Mouse (Mus musculus) R1 (cell line): ENCODE measurements at regions not wholly inside any gene's neighbourhood (a gene's known extent, or its start where the extent isn't known, plus 50 kb on each side); places are given as distances from the start of the nearest gene placed in this dataset.
A peak's percentile ranks its signal among the peaks of the same experiment; 100 is the strongest.
"Not testable (repeated sequence)": the region's sequence is repeated elsewhere in the genome, so short reads cannot be mapped to it uniquely, and the experiment has no call there.

ENCODE experiments used
- DNase-seq: peaks from one replicate; pipeline ENCODE4 v3.0.0-alpha.2; 2018; ENCODE audit warnings: low read depth, low spot score

DNA sequence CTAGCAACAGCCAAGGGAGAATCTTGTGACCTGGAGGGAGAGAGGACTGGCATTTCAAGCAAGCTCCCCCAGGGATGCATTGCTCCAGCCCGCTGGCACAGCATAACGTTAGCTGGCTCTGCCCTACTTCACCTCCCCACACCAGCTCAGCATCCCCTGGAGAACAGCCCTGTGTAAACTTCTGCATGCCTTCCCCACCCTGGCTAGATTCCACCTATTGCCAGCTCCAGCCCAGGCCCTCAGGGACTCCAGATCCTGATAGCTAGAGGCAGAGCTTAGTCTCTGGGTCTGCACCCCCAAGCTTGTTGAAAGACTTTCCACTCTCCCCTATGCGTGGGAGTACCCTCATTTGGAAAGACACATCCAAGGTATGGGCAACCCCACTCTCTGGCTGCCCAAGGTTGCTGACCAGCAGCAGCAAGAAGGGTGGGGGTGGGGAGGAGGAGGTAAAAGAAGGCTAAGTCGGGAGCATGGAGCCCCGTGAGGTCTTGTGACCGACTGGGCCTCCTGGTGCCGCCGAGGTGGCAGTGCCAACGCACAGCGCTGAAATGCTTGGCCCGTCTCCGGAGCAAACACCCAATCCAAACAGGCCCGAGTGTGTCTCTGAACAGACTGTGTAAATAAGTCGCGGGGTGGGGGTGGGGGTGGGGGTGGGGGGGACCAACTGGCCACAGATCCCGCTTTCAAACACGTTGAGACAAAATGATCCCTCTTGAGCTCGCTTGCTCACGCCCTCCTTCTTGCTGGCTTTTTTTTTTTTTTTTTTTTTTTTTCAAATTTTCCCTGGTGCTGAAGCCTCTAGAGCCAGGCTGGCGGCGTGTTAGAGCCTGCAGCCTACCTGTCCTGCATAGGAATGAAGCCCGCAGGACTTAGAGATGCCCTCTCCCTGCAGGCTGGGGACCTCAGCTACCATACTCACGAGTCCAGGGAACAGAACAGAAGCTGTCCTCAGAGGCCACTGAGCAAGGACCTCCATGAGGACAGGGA lies 350.3 kb downstream of the Sox9 start:
- DNase-seq = no peak

DNA sequence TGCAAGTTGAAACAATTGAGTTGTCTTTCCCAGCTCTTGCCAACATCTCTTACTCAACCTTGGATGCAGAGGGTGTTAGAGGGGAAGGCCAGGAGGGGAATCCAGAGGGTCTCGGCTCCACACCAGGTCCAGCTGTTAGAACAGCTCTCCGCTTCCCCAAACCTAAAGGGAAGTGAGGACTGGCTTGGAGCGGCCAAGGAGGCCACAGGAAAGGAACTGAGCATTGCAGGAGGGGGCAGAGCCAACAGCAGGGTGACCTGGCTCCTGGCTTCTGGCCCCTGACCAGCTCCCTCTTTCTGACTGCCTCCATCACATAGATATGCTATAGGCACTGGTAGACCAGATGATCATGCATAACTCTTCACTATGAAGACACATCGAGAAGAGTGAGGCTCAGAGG lies 351.4 kb downstream of the Sox9 start:
- no peak for DNase-seq

DNA sequence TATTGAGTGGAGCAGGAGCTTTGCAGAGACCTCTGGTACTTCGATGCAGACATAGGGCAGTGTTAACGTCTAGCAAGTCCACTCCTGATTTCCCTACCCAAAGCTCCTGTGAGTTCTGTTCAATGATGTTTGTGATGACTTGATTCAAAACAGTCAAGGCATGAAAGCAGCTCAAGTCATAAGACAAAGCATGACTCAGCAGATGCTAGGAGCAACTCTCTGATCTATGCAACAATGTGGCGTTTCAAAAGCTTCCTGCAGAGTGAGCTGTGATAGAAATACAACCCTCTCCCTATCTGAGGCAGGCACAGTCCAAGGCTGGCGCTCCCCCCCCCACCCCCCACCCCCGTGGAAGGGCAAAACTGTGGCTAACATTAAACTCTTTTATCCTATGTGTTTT lies 353.2 kb downstream of the Sox9 start:
- DNase-seq = peak; percentile 44

DNA sequence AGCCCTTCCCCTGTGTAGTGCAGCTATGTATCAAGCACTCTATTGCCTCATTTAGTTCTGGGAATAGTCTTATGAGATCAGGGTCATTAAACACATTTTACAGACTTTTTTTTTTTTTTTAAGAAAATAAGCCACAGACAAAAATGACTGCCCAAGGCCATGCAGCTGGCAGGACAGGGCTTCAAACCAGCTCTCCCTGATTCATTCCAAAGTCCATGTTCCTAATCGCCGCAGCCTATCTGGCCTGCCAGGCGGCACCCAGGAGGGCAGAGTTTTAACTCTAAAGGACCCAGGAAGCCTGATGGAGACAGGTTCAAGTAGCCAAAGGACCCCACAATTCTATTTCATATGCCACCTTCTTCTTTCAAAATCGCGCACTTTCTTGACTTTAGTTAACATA lies 356.4 kb downstream of the Sox9 start:
- DNase-seq = no peak

DNA sequence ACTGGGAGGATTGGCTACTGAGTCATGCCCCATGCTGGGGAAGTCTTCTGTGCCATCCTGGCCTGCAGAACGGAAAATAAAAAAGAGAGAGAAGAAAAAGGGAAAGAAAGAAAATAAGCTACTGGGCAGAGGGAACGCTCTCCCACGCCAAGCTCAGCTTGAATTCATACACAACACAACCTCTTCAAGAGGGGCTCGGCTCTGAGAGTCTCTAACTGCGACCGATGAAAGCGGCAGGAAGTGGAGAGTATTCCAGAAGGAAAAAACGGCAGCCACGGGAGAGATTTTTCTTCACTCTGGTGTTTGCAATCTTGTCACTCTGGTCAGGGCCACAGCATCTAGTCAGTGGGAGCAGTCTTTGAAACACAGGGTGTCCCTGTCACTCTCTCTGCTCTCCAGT lies 358.6 kb downstream of the Sox9 start:
- DNase-seq = no peak

DNA sequence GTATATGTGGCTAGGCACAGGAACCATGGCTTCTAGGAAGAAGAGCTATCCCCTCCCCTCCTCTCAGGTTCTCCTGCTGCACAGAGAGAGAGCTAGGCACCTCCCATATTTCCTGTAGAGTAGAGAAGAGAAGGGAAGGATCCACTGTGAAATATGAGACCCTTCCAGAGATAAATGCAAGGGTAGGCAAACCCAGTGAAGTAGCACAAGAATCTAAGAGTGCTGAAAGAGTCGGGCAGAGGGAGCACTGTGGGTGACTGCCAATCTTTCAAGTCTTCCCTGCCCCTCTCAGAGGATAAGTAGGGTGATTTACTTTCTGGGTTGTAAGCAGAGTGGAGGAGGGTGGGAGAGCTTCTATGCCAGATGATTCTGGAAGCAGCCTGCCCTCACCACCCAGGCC lies 360.8 kb downstream of the Sox9 start:
- DNase-seq = no peak

DNA sequence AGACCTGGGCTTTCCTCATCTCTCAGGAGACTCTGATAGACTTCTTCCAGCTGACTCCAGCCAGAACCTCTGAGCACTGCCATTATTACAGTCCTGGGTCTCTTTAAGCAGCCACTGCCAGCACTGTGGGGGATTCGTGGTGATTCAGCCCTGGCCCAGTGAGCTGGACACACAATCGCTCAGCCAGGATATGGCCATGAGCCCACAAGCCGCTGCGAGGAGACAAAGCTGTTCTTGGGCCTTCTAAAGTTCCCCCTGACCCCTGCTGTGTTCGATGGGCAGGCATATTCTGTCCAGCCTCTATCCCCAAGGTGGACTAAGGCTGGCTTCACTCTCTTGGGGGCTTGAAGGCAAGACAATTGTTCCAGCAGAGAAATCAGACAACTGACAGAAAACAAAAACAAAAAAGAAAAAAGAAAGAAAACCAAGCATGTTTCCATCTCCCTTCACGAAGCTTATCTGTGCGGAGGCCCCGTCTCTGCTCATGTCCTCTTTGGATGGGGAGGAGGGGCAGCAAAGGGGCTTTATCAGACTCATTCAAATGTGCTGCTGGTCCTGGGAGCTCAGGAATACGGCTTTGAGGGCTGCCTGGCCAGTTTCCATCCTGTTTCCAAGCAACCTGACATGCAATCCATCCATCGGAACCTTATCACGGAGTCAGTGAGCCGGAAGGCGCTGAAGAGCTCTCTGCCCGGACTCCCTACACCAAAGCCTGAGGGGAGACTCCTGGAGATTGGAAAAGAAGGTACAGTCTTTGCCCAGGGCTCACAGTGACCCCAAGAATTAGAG lies 362.0 kb downstream of the Sox9 start:
- no peak for DNase-seq

DNA sequence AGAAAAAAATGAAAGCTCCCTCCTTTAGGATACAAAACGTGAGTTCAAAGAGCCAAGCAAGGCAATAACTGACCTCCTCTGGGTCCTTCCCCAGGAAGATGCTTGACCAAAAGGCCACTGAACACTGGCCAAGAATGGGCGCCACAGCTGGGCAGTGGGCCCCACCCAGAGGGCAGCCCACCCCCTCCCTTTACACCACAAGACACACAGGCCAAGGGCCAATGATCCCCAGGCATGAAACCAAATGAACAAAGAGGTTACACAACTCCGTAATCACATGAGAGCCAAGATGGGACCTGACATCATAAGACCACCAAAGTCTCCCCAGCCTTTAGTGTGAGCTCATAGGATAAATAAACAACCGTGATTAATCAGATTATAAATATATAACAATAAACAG lies 363.7 kb downstream of the Sox9 start:
- no peak for DNase-seq

DNA sequence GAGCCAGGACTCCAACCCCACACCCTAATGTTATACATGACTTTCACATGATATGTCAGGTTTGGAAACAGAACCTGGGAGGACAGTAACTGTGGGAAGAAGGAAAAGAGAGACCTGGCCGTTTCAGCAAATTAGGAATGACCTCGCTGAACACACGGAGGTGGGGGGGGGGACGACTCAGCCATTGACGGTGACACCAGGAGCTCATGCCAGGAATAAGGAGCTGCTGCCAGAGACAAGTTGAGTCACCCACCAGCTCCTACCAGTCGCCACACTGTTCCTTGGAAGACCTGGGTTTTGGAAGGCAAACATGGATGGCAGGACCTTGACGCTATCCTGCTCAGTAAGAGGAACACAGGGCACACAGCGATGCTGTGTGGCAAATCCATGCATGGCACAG lies 364.7 kb downstream of the Sox9 start:
- DNase-seq = no peak

DNA sequence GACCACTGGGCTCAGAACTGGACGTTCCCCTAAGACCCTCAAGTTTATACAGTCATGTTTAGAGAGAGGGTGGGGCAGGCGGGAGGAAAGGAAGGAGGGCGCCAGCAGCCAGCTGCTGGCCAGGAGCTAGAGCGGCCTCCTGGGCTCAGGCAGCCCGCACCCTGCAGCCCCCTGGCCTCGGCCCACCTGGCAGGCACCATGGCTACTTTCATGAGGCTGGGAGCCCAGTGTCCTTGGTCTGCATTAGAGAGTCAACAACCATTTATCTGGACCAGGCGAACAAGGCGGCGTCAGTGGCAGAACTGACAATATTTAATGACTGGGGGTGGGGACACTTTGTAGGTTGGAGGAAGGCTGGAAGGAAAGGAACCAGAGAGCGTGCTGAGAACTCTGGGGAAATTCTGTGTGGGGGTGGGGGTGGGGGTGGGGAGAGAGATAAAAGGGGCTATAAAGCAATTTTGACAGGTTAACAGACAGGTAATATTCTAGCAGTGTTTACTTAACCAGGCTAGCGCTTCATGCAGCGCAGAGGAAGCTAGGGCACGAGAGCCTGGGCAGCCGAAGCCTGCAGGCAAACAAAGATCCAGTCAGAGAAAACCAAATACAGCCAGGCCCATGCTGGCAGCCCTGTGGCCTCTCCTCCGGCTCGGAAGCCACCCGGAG lies 365.6 kb downstream of the Sox9 start:
- no peak for DNase-seq

DNA sequence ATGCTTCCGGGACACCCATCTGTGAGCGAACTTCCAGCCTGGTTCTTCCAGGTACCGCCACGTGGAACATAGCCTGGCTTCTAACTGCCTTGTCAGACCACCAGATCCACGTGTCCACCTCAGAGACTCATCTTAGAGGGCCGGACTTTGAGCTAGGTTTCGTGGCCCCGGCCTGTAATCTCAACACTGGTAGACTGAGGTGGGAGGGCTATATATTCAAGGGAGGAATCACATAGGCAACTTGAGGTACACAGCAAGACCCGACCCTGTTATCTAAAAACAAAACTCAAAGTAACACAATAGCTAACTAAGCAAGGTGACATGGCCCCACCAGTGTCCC lies 366.1 kb downstream of the Sox9 start:
- no peak for DNase-seq

DNA sequence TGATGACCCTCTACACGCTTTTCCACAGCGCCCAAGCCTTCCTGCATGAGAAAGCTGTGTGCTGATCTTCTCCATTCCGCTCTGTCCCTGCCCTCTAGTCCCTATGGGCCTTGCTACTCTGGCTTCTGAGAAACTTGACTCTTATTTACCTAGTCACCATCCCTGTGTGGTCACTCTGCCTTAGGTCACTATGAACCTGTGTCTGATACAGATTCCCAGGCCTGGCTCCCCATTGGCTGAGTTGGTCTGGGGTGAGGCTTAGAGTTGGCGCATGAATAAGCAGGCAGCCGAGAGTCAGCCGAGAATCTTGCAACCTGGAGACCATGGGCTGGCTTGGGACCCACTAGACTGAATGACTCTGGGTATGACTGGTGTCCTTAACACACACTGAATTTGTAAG lies 373.5 kb downstream of the Sox9 start:
- DNase-seq = no peak

DNA sequence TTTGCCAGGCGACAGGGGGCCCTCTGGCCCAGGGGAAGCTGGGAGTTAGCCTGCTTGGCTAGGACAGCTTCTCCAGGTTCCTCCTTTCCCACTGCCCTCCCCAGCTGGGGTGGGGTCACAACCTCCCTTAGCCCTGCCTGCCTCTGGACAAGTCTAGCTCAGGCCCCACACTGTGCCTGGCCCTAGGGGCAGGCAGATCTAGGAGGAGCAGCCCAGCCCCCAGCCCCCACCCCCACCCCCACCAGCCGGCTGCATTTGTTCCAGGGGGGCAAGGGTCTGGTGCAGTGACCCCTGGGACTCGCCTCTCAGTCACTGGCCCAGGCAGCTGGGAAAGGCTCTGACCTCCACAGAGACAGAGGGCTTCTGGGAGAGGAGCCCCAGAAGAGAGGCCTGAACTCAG lies 381.9 kb downstream of the Sox9 start:
- no peak for DNase-seq

DNA sequence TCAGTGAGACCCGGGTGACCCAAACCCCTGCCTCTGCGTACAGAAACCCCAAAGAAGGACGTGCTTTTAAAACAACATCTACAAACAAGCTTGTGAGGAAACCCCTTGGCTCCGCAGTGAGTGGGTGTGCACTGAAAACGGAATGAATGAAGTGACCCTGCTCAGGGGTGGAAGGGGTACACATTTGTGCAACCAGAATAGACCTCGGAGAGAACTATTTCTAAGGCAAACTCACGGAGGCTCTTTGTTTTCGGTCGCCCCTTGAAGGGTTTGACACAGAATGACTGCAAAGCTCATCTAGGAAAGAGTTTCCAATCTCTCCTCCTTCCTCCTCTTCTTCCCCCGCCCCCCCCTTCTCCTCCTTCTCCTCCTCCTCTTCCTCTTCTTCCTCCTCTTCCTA lies 382.5 kb downstream of the Sox9 start:
- no peak for DNase-seq

DNA sequence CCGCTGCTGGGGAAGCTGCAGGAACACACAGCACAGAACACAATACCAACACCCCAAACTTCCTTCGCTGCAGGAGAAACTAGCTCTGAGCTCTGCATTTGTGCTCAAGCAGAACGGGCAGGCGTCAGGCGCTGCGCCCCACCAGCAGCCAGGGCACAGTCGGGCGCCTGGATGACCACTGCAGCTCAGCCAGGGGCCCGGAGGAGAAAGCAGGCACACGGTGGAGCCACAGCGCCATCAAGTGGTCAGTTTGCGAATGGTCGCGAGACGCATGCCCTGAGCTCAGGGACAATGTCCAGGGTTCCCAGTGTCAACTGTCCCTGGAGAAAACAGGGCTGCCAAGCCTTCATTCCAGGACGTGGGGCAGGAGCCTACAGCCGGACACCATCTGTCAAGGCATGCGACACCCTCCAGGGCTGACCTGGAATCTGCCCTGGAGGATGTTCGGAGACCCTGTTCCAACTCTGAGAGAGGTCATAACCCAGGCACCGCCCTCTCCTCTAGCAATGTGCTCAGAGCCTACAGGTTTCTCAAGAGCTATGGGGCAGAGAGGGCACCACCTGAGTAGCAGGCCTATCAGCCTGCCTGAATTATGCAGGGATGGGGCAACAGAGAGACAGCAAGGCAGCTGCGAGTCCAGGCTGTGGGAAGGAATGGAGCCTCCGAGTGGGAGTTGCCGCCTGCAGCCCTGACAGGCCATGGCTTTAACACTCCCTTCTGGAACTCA lies 383.2 kb downstream of the Sox9 start:
- peak; percentile 60 for DNase-seq

DNA sequence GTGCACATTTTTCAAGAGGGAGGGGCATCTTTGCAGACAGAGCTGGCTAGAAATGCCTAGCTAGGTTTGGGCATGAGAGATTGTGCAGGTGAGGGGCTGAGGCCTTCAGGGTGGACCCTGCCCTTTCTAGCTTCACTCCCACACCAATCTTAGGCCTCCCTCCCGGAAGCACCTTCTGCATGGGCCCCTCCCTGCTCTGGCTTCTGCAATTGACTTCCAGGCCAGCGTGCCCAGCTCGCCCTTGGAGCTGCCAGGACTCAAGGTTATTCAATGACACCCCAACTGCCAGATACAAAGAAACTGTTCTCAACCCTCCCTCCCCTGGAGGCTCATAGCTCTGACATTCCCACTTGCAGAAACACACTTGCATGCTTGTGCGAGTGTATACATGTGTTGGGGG lies 384.5 kb downstream of the Sox9 start:
- no peak for DNase-seq

DNA sequence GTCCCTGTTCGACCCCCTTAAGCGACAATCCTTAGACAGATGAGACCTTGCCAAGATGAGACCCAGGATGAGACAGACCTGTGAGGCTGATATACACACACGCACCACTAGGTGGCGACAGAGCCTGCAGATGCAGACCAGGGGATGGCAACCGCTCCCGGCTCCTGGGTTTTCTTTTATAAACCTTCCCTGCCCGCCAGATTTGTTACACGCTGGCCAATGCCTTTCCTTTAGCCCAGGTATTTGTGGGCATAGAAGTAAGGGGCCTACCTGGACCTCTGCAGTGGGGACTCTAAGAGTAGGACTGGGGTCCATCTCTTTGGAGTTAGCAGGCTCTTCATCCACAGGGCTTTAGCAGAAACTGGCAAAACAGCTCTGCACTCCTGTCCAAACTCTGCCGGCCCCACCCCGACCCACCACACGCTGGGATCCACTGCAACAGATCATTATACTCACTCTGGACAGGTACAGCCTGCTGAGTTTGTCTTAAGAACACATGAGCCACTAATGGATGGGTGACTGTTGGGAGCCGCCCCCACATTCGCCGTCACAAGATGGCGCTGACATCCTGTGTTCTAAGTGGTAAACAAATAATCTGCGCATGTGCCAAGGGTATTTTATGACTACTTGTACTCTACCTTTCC lies 390.6 kb downstream of the Sox9 start:
- peak; percentile 82 for DNase-seq

DNA sequence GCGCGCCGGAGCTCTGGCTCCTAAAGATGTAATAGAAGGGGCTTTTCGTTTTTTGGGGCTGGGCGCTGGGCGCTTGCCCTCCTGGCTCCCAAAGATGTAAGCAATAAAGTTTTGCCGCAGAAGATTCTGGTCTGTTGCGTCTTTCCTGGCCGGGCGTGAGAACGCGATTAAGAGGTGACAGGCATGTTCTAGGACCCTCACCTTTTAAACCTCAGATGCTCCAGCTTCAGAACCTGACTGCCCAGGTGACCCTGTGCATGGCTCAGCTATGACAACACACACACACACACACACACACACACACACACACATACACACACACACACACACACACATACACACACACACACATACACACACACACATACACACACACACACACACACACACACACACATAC lies 391.3 kb downstream of the Sox9 start:
- DNase-seq = not testable (repeated sequence)

DNA sequence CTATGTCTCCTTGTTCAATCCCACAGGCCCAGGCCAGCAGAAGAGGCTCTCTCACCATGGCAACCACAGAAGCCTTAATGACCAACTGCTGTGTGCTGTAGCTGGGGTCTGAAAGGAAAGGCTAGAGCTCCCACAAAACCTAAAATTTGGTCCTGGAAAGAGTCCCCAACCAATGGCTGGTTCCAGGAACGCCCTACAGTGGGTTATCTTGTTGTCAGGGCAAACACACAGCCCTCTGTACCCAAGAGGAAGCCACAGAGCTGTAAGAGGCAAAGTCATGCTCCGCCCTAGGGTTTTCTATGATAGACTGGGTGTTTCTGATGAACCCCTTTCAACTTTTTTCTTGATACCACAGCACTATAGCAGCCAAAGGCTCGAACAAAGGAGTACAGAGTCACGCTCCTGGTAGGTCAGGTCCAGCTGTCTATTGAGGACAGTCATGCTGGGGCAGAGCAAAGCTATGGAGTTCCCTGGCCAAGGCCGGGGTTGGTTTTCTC lies 392.0 kb downstream of the Sox9 start:
- peak; percentile 54 for DNase-seq

DNA sequence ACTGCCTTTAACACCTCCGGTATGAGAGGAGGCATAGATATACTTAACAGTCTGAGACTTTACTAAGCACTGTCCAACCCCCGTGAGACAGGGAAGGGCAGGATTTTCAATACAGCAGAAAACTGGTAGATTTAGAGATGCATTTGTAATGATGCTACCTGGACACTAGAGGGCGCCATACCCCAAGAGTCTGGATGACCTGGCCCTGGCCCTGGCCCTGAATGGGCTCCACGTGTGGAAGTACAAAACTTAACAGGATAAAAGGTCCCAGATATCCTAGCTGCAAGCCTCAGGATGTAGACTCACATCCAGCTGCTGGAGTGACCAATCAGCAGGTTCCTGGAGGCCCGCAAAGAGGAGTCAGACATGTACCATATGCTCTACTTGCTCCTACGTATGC lies 393.3 kb downstream of the Sox9 start:
- DNase-seq = peak; percentile 62

DNA sequence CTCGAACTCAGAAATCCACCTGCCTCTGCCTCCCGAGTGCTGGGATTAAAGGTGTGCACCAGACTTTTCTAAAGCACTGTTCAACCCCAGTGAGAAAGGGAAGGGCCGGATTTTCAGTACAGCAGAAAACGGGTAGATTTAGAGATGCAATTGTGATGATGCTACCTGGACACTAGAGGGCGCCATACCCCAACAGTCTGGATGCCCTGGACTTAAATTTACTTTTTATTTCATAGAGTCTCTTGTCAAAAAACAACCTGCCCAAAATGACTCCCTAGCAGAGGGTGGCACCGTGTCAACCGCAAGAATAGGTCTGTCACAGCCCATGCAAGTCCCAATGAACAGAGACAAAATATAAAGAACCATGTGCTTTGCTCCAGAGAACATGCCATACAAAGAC lies 394.2 kb downstream of the Sox9 start:
- DNase-seq = peak; percentile 61
